Mouse (Mus musculus) ES-CJ7 (cell line): Measurements from ENCODE around the gene Hagh.
A peak's percentile ranks its signal among the peaks of the same experiment; 100 is the strongest.

Experiments
- DNase-seq: peaks from one replicate; pipeline ENCODE4 v3.0.0; 2011; ENCODE audit warnings: low read depth, low spot score

The Hagh gene

DNA sequence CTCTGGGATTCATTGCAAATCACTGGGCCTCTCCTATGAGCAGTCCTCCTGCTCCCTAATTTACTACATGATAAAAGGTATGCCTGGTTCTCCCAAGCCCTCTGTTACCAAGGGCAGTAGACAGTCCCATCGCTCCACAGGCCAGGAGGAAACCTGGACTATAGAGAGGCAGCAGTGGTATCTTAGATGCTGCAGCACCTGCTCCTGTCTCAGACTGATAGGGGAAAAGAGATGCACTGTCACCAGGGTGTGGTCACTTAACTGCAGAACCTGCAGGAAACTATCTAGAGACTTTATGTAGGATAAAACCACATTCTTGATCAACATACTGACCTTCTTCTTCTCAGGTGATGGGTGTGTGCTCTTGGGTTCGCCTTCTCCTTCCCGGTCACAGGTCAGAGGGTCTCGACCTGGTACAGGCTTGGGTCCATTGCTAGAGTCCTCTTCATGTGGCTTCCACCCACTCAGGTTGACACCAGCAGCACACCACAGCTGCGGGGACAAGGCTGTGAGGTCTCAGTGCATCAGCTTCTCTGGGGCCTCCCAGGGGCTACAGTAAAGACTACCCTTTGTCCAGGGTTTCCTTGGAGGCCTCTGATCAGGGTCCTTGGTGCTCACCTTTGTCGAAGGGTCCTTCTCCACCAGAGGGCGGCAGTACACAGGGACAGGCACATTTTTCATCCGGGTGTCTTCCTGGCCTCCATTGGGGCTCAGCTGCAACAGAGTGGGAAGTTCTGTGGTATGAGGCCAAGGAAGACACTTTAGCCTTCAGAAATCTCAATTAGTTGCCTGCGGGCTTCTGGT is 62.9 kb downstream of the Hagh start:
- DNase-seq = peak; percentile 64

DNA sequence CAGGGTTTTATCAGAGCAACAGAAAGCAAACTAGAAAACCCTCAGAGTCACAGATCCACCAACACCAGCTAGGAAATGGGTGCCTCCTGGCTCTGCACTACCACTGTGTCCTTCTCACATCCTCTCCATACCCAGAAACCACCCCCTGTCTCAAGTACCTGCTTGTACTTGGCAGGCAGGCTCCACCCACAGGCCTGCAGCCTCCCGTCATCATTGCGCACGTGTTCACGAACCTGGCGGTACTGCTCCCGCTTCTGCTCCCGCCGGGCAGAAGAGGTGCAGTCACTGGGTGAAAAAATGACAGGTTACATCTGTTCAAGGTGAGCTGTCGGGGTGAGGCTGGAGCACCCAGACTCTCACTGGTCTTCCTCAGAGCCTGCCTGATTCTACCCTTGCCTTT is 63.8 kb downstream of the Hagh start:
- DNase-seq = peak; percentile 49

DNA sequence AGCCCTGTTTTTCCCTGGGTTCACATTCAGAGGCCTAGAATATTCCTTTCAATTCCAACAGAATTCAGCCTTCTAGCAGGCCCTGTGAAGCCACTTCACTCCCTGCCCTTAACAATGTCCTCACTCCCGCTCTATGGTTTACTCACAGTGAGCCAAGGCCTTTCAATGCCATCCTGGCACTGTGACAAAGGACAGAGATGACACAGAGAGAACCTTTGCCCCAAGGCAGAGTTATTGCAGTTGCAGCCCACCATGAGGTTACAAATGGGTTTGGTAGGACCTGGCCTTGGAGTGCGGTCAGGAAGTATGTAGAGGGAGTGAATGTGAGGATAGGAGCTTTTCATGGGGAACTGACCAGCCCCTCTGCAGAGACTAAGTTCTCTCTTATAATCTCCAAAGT is 67.6 kb downstream of the Hagh start:
- DNase-seq = no peak

DNA sequence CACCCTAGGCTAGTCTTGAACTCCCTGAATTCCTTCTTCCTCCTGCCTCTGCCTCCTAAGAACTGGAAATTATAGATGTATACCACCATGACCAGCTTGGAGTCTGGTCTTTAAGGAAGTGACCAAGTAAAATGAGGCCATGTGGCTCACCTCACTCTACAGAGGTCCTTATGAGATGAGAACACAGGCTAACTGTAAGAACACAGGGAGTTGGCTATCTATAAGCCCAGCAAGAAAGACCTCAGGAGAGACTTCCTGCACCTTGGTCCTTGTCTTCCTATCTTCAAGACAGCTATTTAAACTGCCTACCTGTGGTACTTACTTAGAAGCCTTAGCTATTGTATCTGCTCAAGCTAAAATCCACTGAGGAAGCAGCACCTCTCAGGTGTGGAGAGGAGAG is 74.0 kb downstream of the Hagh start:
- no peak for DNase-seq
